Mouse (Mus musculus) kidney, adult 2 months (tissue): ENCODE results near the gene Brsk2.

Experiments
- CTCF ChIP-seq: fragments of 200-500 bp; conservative IDR thresholded peaks from 2 replicates; pipeline ENCODE4 v1.5.1; 2011; ENCODE audit warnings: low read depth, mild to moderate bottlenecking, control low read depth, low read length, moderate library complexity, mixed read lengths; ENCODE audit not compliant: insufficient read depth, insufficient read length
- POLR2A ChIP-seq: fragments of 200-500 bp; IDR thresholded peaks from one replicate; pipeline ENCODE4 v1.6.1; 2011; ENCODE audit warnings: low read depth, low read length, control low read depth

GRCm38 (mm10) chr7:141949799-141950103, 200 bp downstream of the Brsk2 start:
- TF ChIP-seq CTCF = no peak
- no peak for TF ChIP-seq POLR2A
